Mouse (Mus musculus): ENCODE measurements around the gene Rsbn1.

Gene Rsbn1

GRCm38 (mm10) chr3:103914010-103914669 is at the start of gene Rsbn1:
Gene Rsbn1, plus strand, starts transcription at chr3:103914120.
- in situ Hi-C loops (cut with MboI; ENCODE audit: unreplicated experiment in 2 of 2): no loop called here

GRCm38 (mm10) chr3:103864200-103864599 is 49.7 kb upstream of the Rsbn1 start:
- in situ Hi-C loops (cut with MboI; ENCODE audit: unreplicated experiment in 2 of 2): no loop called here

GRCm38 (mm10) chr3:103867424-103867971 is 46.4 kb upstream of the Rsbn1 start:
- in situ Hi-C loops (cut with MboI; ENCODE audit: unreplicated experiment in 2 of 2): no loop called here

- in situ Hi-C loops (cut with MboI; ENCODE audit: unreplicated experiment in 2 of 2): no loop called here
Observed at GRCm38 (mm10) chr3:103868008-103868407, 45.9 kb upstream of the Rsbn1 start.

GRCm38 (mm10) chr3:103872663-103873098 is 41.2 kb upstream of the Rsbn1 start:
- in situ Hi-C loops (cut with MboI; ENCODE audit: unreplicated experiment in 2 of 2): no loop called here

- in situ Hi-C loops (cut with MboI; ENCODE audit: unreplicated experiment in 2 of 2): no loop called here
Observed at GRCm38 (mm10) chr3:103874329-103874728, 39.6 kb upstream of the Rsbn1 start.

- in situ Hi-C loops (cut with MboI; ENCODE audit: unreplicated experiment in 2 of 2): loop anchor here (5.0 to 25.0 kb wide), 5 partner anchors 34 to 491 kb away; partner anchors contain the start of genes Bcl2l15 (in 1 of the 2), Gm10964 (in 1 of the 2) and Olfml3 (in 1 of the 2)
Observed at GRCm38 (mm10) chr3:103885946-103886345, 28.0 kb upstream of the Rsbn1 start.

GRCm38 (mm10) chr3:103887581-103887980 is 26.3 kb upstream of the Rsbn1 start:
- in situ Hi-C loops (cut with MboI; ENCODE audit: unreplicated experiment in 2 of 2): loop anchor here (5.0 to 25.0 kb wide), 5 partner anchors 35 to 493 kb away; partner anchors contain the start of genes Bcl2l15 (in 1 of the 2), Gm10964 (in 1 of the 2) and Olfml3 (in 1 of the 2)

- in situ Hi-C loops (cut with MboI; ENCODE audit: unreplicated experiment in 2 of 2): loop anchor here in 1 of 2 experiments (5.0 to 25.0 kb wide), 2 partner anchors 156 to 456 kb away; partner anchors contain the start of genes Gm10964 and Olfml3
Observed at GRCm38 (mm10) chr3:103893374-103893773, 20.5 kb upstream of the Rsbn1 start.

GRCm38 (mm10) chr3:103904705-103905104 is 9.2 kb upstream of the Rsbn1 start:
- in situ Hi-C loops (cut with MboI; ENCODE audit: unreplicated experiment in 2 of 2): loop anchor here in 1 of 2 experiments (10.0 kb wide), 1 partner anchor 540 kb away; no protein-coding TSS in a partner anchor

- in situ Hi-C loops (cut with MboI; ENCODE audit: unreplicated experiment in 2 of 2): loop anchor here in 1 of 2 experiments (10.0 kb wide), 1 partner anchor 537 kb away; no protein-coding TSS in a partner anchor
Observed at GRCm38 (mm10) chr3:103907335-103908030, 6.4 kb upstream of the Rsbn1 start.

GRCm38 (mm10) chr3:103908781-103909180 is 5.1 kb upstream of the Rsbn1 start:
- in situ Hi-C loops (cut with MboI; ENCODE audit: unreplicated experiment in 2 of 2): loop anchor here in 1 of 2 experiments (10.0 kb wide), 1 partner anchor 536 kb away; no protein-coding TSS in a partner anchor

- in situ Hi-C loops (cut with MboI; ENCODE audit: unreplicated experiment in 2 of 2): no loop called here
Observed at GRCm38 (mm10) chr3:103913451-103913961, 414 bp upstream of the Rsbn1 start.

GRCm38 (mm10) chr3:103914732-103915508 is 1.0 kb downstream of the Rsbn1 start:
- in situ Hi-C loops (cut with MboI; ENCODE audit: unreplicated experiment in 2 of 2): no loop called here

GRCm38 (mm10) chr3:103915509-103915896 is 1.6 kb downstream of the Rsbn1 start:
- in situ Hi-C loops (cut with MboI; ENCODE audit: unreplicated experiment in 2 of 2): no loop called here

- in situ Hi-C loops (cut with MboI; ENCODE audit: unreplicated experiment in 2 of 2): no loop called here
Observed at GRCm38 (mm10) chr3:103916205-103916838, 2.4 kb downstream of the Rsbn1 start.

- in situ Hi-C loops (cut with MboI; ENCODE audit: unreplicated experiment in 2 of 2): no loop called here
Observed at GRCm38 (mm10) chr3:103916839-103917237, 2.9 kb downstream of the Rsbn1 start.

- in situ Hi-C loops (cut with MboI; ENCODE audit: unreplicated experiment in 2 of 2): loop anchor here (5.0 kb wide), 1 partner anchor 42 kb away; no protein-coding TSS in a partner anchor
Observed at GRCm38 (mm10) chr3:103920094-103920493, 6.2 kb downstream of the Rsbn1 start.

- in situ Hi-C loops (cut with MboI; ENCODE audit: unreplicated experiment in 2 of 2): no loop called here
Observed at GRCm38 (mm10) chr3:103925302-103925701, 11.4 kb downstream of the Rsbn1 start.

Data from v-Abl transformed pro-B cells (cell line).